Mouse (Mus musculus) MEL (cell line): Measurements from ENCODE around the gene Dcst1. TPM values are rescaled to one million over a fixed set of nuclear protein-coding genes. Genes with fewer than 3 reads are reported as not detected.

Source experiments
- DNase-seq: peaks from one replicate; pipeline ENCODE4 v3.0.0; 2011; ENCODE audit warnings: low read depth, low spot score
- H3K27ac ChIP-seq: 2 replicates; pipeline ENCODE4 v1.5.1; 2012; ENCODE audit warnings: low read depth, mild to moderate bottlenecking, control low read depth, low read length, moderate library complexity; ENCODE audit not compliant: control insufficient read depth
- H3K27me3 ChIP-seq, 2 experiments: fragments of 150-350 bp in 1 of 2; sonication (generic) in 1 of 2; 2 replicates each; pipeline ENCODE4 v1.6.1; 2012; ENCODE audit warnings: low read length in 2 of 2, mild to moderate bottlenecking in 2 of 2, improper control_type of control experiment in 1 of 2, moderate library complexity in 1 of 2; ENCODE audit not compliant: insufficient read depth in 2 of 2, control insufficient read depth in 1 of 2
- H3K36me3 ChIP-seq, 2 experiments: 2 replicates each; pipeline ENCODE4 v1.6.1; 2012 to 2014; ENCODE audit warnings: low read length in 2 of 2, improper control_type of control experiment in 1 of 2, inconsistent platforms in 1 of 2, mild to moderate bottlenecking in 1 of 2; ENCODE audit not compliant: insufficient read depth in 2 of 2, control insufficient read depth in 1 of 2
- H3K4me1 ChIP-seq, 2 experiments: fragments of 150-350 bp in 1 of 2; sonication (generic) in 1 of 2; 2 replicates each; pipeline ENCODE4 v1.6.1; 2012; ENCODE audit warnings: low read length in 2 of 2, improper control_type of control experiment in 1 of 2, mild to moderate bottlenecking in 1 of 2; ENCODE audit not compliant: insufficient read depth in 2 of 2, control insufficient read depth in 1 of 2
- H3K4me3 ChIP-seq, 2 experiments: fragments of 150-350 bp in 1 of 2; sonication (generic) in 1 of 2; 2 replicates each; pipeline ENCODE4 v1.5.1; 2012; ENCODE audit warnings: low read depth in 2 of 2, low read length in 2 of 2, mild to moderate bottlenecking in 2 of 2, moderate library complexity in 2 of 2, control low read depth in 1 of 2, improper control_type of control experiment in 1 of 2; ENCODE audit not compliant: control insufficient read depth in 1 of 2, insufficient read depth in 1 of 2
- H3K79me2 ChIP-seq: 2 replicates; pipeline ENCODE4 v1.6.1; 2012; ENCODE audit warnings: mild to moderate bottlenecking, low read length, moderate library complexity; ENCODE audit not compliant: control insufficient read depth, poor library complexity, insufficient read depth
- H3K9ac ChIP-seq: 2 replicates; pipeline ENCODE4 v1.6.1; 2012; ENCODE audit warnings: low read depth, mild to moderate bottlenecking, control low read depth, low read length, moderate library complexity; ENCODE audit not compliant: control insufficient read depth, poor library complexity, severe bottlenecking
- H3K9me3 ChIP-seq: fragments of 150-350 bp; sonication (generic); replicated peaks from 2 replicates; pipeline ENCODE4 v1.6.1; 2012; ENCODE audit warnings: mild to moderate bottlenecking, low read length, improper control_type of control experiment, moderate library complexity; ENCODE audit not compliant: insufficient read depth
- CHD1 ChIP-seq: IDR thresholded peaks from 2 replicates; pipeline ENCODE4 v1.6.1; 2012; ENCODE audit warnings: low read depth, mild to moderate bottlenecking, inconsistent platforms, low read length, improper control_type of control experiment
- CTCF ChIP-seq, 3 experiments: IDR thresholded peaks in 2 of 3; conservative IDR thresholded peaks in 1 of 3; 2 replicates each; pipeline ENCODE4 v1.5.1; 2011 to 2012; ENCODE audit warnings: low read length in 3 of 3, low read depth in 2 of 3, mild to moderate bottlenecking in 2 of 3, improper control_type of control experiment in 1 of 3, inconsistent platforms in 1 of 3, mixed read lengths in 1 of 3, moderate library complexity in 1 of 3; ENCODE audit not compliant: control insufficient read depth in 1 of 3, insufficient read depth in 1 of 3, poor library complexity in 1 of 3, severe bottlenecking in 1 of 3
- E2F4 ChIP-seq: IDR thresholded peaks from 2 replicates; pipeline ENCODE4 v1.6.1; 2011; ENCODE audit warnings: low read depth, low read length, improper control_type of control experiment, borderline replicate concordance
- ELF1 ChIP-seq: IDR thresholded peaks from 2 replicates; pipeline ENCODE4 v1.6.1; 2014; ENCODE audit warnings: low read depth, mild to moderate bottlenecking, inconsistent platforms, low read length, improper control_type of control experiment, moderate library complexity
- EP300 ChIP-seq, 2 experiments: IDR thresholded peaks; 2 replicates each; pipeline ENCODE4 v1.6.1; 2011; ENCODE audit warnings: improper control_type of control experiment in 2 of 2, low read length in 2 of 2, low read depth in 1 of 2, mild to moderate bottlenecking in 1 of 2
- GABPA ChIP-seq: IDR thresholded peaks from 2 replicates; pipeline ENCODE4 v1.6.1; 2012; ENCODE audit warnings: low read depth, mild to moderate bottlenecking, inconsistent platforms, low read length, improper control_type of control experiment, moderate library complexity
- HCFC1 ChIP-seq: IDR thresholded peaks from 2 replicates; pipeline ENCODE4 v1.6.1; 2012; ENCODE audit warnings: low read depth, mild to moderate bottlenecking, inconsistent platforms, low read length, improper control_type of control experiment, moderate library complexity
- JUND ChIP-seq: IDR thresholded peaks from 2 replicates; pipeline ENCODE4 v1.6.1; 2011; ENCODE audit warnings: low read depth, mild to moderate bottlenecking, improper control_type of control experiment, low read length
- MAX ChIP-seq: IDR thresholded peaks from 2 replicates; pipeline ENCODE4 v1.6.1; 2011; ENCODE audit warnings: low read length, improper control_type of control experiment
- MAZ ChIP-seq: IDR thresholded peaks from 2 replicates; pipeline ENCODE4 v1.6.1; 2012; ENCODE audit warnings: low read depth, mild to moderate bottlenecking, inconsistent platforms, low read length, improper control_type of control experiment
- MXI1 ChIP-seq: IDR thresholded peaks from 2 replicates; pipeline ENCODE4 v1.6.1; 2011; ENCODE audit warnings: mild to moderate bottlenecking, low read depth, low read length, improper control_type of control experiment
- MYC ChIP-seq: IDR thresholded peaks from 2 replicates; pipeline ENCODE4 v1.6.1; 2011; ENCODE audit warnings: low read depth, mild to moderate bottlenecking, low read length, improper control_type of control experiment, moderate library complexity
- POLR2AphosphoS5 ChIP-seq: IDR thresholded peaks from 2 replicates; pipeline ENCODE4 v1.6.1; 2012; ENCODE audit warnings: low read depth, borderline replicate concordance, mild to moderate bottlenecking, inconsistent platforms, low read length, moderate library complexity, mixed read lengths
- RAD21 ChIP-seq: IDR thresholded peaks from 2 replicates; pipeline ENCODE4 v1.6.1; 2011; ENCODE audit warnings: mild to moderate bottlenecking, low read depth, low read length, improper control_type of control experiment
- TAL1 ChIP-seq: IDR thresholded peaks from 2 replicates; pipeline ENCODE4 v1.6.1; 2012; ENCODE audit warnings: mild to moderate bottlenecking, inconsistent platforms, low read length, moderate library complexity, mixed read lengths
- TBP ChIP-seq: IDR thresholded peaks from 2 replicates; pipeline ENCODE4 v1.8.0; 2011; ENCODE audit warnings: low read depth, low read length, improper control_type of control experiment
- UBTF ChIP-seq: IDR thresholded peaks from 2 replicates; pipeline ENCODE4 v1.6.1; 2012; ENCODE audit warnings: low read depth, mild to moderate bottlenecking, inconsistent platforms, low read length, improper control_type of control experiment, moderate library complexity, borderline replicate concordance; ENCODE audit not compliant: insufficient read depth
- USF1 ChIP-seq: IDR thresholded peaks from 2 replicates; pipeline ENCODE4 v1.6.1; 2014; ENCODE audit warnings: low read depth, mild to moderate bottlenecking, inconsistent platforms, low read length, improper control_type of control experiment, moderate library complexity
- ZC3H11A ChIP-seq: IDR thresholded peaks from 2 replicates; pipeline ENCODE4 v1.6.1; 2012; ENCODE audit warnings: low read depth, mild to moderate bottlenecking, inconsistent platforms, low read length, improper control_type of control experiment
- ZKSCAN1 ChIP-seq: IDR thresholded peaks from 2 replicates; pipeline ENCODE4 v1.6.1; 2012; ENCODE audit warnings: low read depth, mild to moderate bottlenecking, inconsistent platforms, low read length, improper control_type of control experiment, moderate library complexity
- ZMIZ1 ChIP-seq: IDR thresholded peaks from 2 replicates; pipeline ENCODE4 v1.6.1; 2012; ENCODE audit warnings: low read depth, mild to moderate bottlenecking, inconsistent platforms, low read length, improper control_type of control experiment, moderate library complexity
- polyA plus RNA-seq, 2 experiments: library from polyadenylated mRNA; stranded (reverse) in 1 of 2; unstranded in 1 of 2; fragments of >175 nt in 1 of 2; fragments of >200 nt in 1 of 2; gene quantifications; 2 replicates each; pipeline versions ENCODE4 v1.2.1 to v1.2.4; 2012; ENCODE audit warnings: low replicate concordance in 2 of 2, low read depth in 1 of 2; ENCODE audit not compliant: insufficient read length in 2 of 2, insufficient read depth in 1 of 2, missing spikeins in 1 of 2
- total RNA-seq: library from RNA; depleted of rRNA; stranded (reverse); fragments of 300-350 nt; gene quantifications from 2 replicates; pipeline ENCODE4 v1.2.3, GENCODE M21; 2012

Dcst1 gene
- total and polyA plus RNA-seq, 3 experiments: 0.08 to 0.29 TPM; not detected in 1

DNA sequence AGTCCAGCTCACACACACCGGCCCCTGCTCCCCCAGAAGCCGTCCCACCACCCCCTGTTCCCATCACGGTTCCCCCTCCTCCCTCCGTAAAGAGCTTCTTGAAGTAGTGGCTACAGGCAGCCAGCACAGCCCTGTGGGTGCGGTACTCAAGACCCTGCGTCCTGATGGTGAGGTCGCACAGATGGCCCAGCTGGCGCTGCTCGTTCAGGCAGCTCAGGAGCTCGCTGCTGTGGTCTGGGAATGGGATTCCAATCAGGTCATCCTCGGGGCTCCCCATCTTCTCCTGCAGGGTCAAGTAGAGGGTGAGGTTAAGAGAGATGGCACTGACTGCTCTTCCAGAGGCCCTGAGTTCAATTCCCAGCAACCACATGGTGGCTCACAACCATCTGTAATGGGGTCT lies 16.2 kb upstream of the Dcst1 start:
- no peak for DNase-seq
- Histone ChIP-seq H3K79me2 (no peaks in the 10 kb centered on the region), H3K4me1 (no peaks in the 10 kb centered on the region), H3K27me3 (no peaks in the 10 kb centered on the region), H3K36me3 (no peaks in the 10 kb centered on the region), H3K4me3 (no peak overlapping the region), H3K9ac (no peak overlapping the region), H3K27ac (no peak overlapping the region), H3K9me3 (no peaks in the 10 kb centered on the region)
- TF ChIP-seq MYC: no peak
- TF ChIP-seq ZMIZ1: no peak

DNA sequence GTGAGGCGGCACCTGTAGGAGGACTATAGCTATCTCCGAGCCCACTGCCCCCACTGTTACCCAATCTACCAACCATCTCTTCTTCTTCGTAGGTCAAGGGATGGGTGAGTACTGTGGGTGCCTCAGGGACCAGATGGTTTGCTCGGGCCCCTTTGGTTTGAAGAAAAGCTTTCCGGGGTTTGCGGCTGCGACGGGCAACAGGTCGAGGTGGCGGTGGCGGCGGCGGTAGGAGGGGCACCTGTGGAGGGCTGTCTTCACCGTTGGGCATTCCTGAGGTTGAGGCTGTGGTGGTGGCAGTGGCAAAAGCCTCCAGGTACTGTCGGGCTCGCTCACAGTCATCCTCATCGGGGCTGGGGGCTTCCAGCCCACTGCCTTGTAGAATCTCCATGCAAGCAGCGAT lies 15.7 kb upstream of the Dcst1 start:
- no peaks in the 10 kb centered on the region for H3K4me1 ChIP-seq
- no peak overlapping the region for H3K4me3 ChIP-seq
- H3K9ac ChIP-seq: no peak overlapping the region
- TF ChIP-seq GABPA (no peak), RAD21 (no peak), USF1 (no peak), UBTF (no peak), ZMIZ1 (no peak), ZKSCAN1 (no peak), TAL1 (no peak), MXI1 (no peak), MAZ (no peak), E2F4 (no peak), TBP (no peak), ZC3H11A (no peak)
- no peaks in the 10 kb centered on the region for H3K36me3 ChIP-seq
- H3K9me3 ChIP-seq: no peaks in the 10 kb centered on the region
- H3K27me3 ChIP-seq: no peaks in the 10 kb centered on the region
- H3K27ac ChIP-seq: no peak overlapping the region
- no peak for DNase-seq
- no peaks in the 10 kb centered on the region for H3K79me2 ChIP-seq

DNA sequence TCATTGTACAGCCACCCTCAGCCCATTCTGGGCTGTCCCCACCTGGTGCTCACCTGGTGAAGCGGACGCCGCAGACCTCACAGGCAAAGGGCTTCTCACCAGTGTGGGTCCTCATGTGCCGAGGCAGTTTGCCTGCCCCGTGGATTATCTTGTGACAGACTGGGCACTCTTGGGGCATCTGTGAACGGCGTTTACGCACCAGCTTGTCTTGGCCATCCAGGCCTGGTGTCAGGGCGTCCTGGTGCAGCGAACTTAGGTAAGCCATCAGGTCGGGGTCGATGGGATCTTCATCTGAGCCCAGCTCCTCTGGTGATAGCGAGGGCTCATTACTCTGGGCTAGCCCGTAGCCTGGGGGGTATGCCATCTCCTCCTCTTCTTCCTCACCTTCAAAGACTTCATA lies 15.2 kb upstream of the Dcst1 start:
- Histone ChIP-seq H3K9me3 (no peaks in the 10 kb centered on the region), H3K4me1 (no peaks in the 10 kb centered on the region), H3K9ac (no peak overlapping the region), H3K27ac (no peak overlapping the region), H3K36me3 (no peaks in the 10 kb centered on the region), H3K27me3 (no peaks in the 10 kb centered on the region)
- DNase-seq: no peak
- TF ChIP-seq UBTF (no peak), EP300 (IDR thresholded peaks at IDR 0.05; ENCODE audit: low read depth in 1 of 2, low read length in 2 of 2) (no peak), CTCF (IDR thresholded peaks at IDR 0.05 in 2 of 3, conservative IDR thresholded peaks at IDR 0.05 in 1 of 3; ENCODE audit: control insufficient read depth in 1 of 3, insufficient read depth in 1 of 3, low read depth in 2 of 3, low read length in 3 of 3, poor library complexity in 1 of 3, severe bottlenecking in 1 of 3) (no peak), MAX (no peak), CHD1 (no peak), POLR2AphosphoS5 (no peak), HCFC1 (no peak), JUND (no peak), ELF1 (no peak)
- TF ChIP-seq, all 39 proteins: peak for 0
- Histone ChIP-seq H3K79me2 (no peaks in the 10 kb centered on the region), H3K4me3 (no peak overlapping the region)
